Mouse (Mus musculus): ENCODE measurements around the gene Rps2. TPM values are rescaled to one million over a fixed set of nuclear protein-coding genes. Genes with fewer than 3 reads are reported as not detected.

The Rps2 gene
- polyA plus RNA-seq, 1 experiment from 2014 or later: 1,693 TPM

GRCm38 (mm10) chr17:24765016-24765905 is 47.3 kb downstream of the Rps2 start:
- no peaks in the 10 kb centered on the region for H3K9me3 ChIP-seq
- peak overlapping the region; percentile 82 for H3K27ac ChIP-seq (replicated peaks)
- peaks cover 5% of the 10 kb centered on the region; the same call in 1 of the 2 replicates for H3K27me3 ChIP-seq (replicated peaks; ENCODE audit: low read depth, poor library complexity, severe bottlenecking)
- H3K4me3 ChIP-seq: 0 out of 2 replicates have a peak overlapping the region, but pooled peaks have one; percentile 12
- peaks cover 73% of the 10 kb centered on the region for H3K4me1 ChIP-seq
- DNase-seq (ENCODE audit: low spot score): peak; percentile 55
- no peaks in the 10 kb centered on the region for H3K36me3 ChIP-seq (replicated peaks)
- 39% methylated on average over 22 of the region's 22 CpGs for WGBS

- Histone ChIP-seq H3K4me3 (no peak overlapping the region; the same call in 1 of the 2 replicates), H3K36me3 (replicated peaks) (no peaks in the 10 kb centered on the region), H3K9me3 (no peaks in the 10 kb centered on the region), H3K27ac (replicated peaks) (peak overlapping the region; percentile 82), H3K4me1 (peaks cover 65% of the 10 kb centered on the region), H3K27me3 (replicated peaks; ENCODE audit: low read depth, poor library complexity, severe bottlenecking) (peaks cover 5% of the 10 kb centered on the region; the same call in 1 of the 2 replicates)
- WGBS: 26% methylated on average over 12 of the region's 12 CpGs
- DNase-seq (ENCODE audit: low spot score): peak; percentile 8
These were observed 48.5 kb downstream of the Rps2 start for GRCm38 (mm10) chr17:24766266-24766875.

- no peak for DNase-seq (ENCODE audit: low spot score)
- Histone ChIP-seq H3K27ac (replicated peaks) (no peak overlapping the region), H3K27me3 (replicated peaks; ENCODE audit: low read depth, poor library complexity, severe bottlenecking) (peaks cover 5% of the 10 kb centered on the region; the same call in 1 of the 2 replicates), H3K4me3 (no peak overlapping the region), H3K9me3 (no peaks in the 10 kb centered on the region), H3K36me3 (replicated peaks) (no peaks in the 10 kb centered on the region), H3K4me1 (peaks cover 54% of the 10 kb centered on the region)
- WGBS: 31% methylated on average over 3 of the region's 3 CpGs
These were observed 51.2 kb downstream of the Rps2 start for GRCm38 (mm10) chr17:24769146-24769545.

Other genes with a start within 250 kb of the Rps2 start
- 35.5 and 36.6 TPM in 2 replicates for gene E4f1, start 247.8 kb upstream of the Rps2 start, polyA plus RNA-seq (2016; fragmentation: Nextera tagmentation; extraction: Ambion mirVana)
- gene Pgp, start 247.7 kb upstream of the Rps2 start, polyA plus RNA-seq (2016; fragmentation: Nextera tagmentation; extraction: Ambion mirVana): 71.0 and 72.8 TPM in 2 replicates
- 0.36 and 0.67 TPM in 2 replicates for gene Bricd5, start 244.2 kb upstream of the Rps2 start, polyA plus RNA-seq (2016; fragmentation: Nextera tagmentation; extraction: Ambion mirVana)
- gene Mlst8, start 239.0 kb upstream of the Rps2 start, polyA plus RNA-seq (2016; fragmentation: Nextera tagmentation; extraction: Ambion mirVana): 37.5 and 39.0 TPM in 2 replicates
- gene Caskin1, start 229.5 kb upstream of the Rps2 start, polyA plus RNA-seq (2016; fragmentation: Nextera tagmentation; extraction: Ambion mirVana): 3.1 and 3.9 TPM in 2 replicates
- gene Traf7, start 190.2 kb upstream of the Rps2 start, polyA plus RNA-seq (2016; fragmentation: Nextera tagmentation; extraction: Ambion mirVana): 116 and 121 TPM in 2 replicates
- 2.6 TPM in 2 replicates for gene Rab26, start 183.9 kb upstream of the Rps2 start, polyA plus RNA-seq (2016; fragmentation: Nextera tagmentation; extraction: Ambion mirVana)
- 14.9 and 16.3 TPM in 2 replicates for gene Pkd1, start 168.3 kb upstream of the Rps2 start, polyA plus RNA-seq (2016; fragmentation: Nextera tagmentation; extraction: Ambion mirVana)
- gene Tsc2, start 85.5 kb upstream of the Rps2 start, polyA plus RNA-seq (2016; fragmentation: Nextera tagmentation; extraction: Ambion mirVana): 70.2 and 70.4 TPM in 2 replicates
- 22.4 and 27.3 TPM in 2 replicates for gene Nthl1, start 85.4 kb upstream of the Rps2 start, polyA plus RNA-seq (2016; fragmentation: Nextera tagmentation; extraction: Ambion mirVana)
- 31.7 and 37.3 TPM in 2 replicates for gene Slc9a3r2, start 67.8 kb upstream of the Rps2 start, polyA plus RNA-seq (2016; fragmentation: Nextera tagmentation; extraction: Ambion mirVana)
- gene Npw, start 59.7 kb upstream of the Rps2 start, polyA plus RNA-seq (2016; fragmentation: Nextera tagmentation; extraction: Ambion mirVana): not detected in 2 replicates
- 29.0 and 30.4 TPM in 2 replicates for gene Zfp598, start 48.4 kb upstream of the Rps2 start, polyA plus RNA-seq (2016; fragmentation: Nextera tagmentation; extraction: Ambion mirVana)
- gene Syngr3, start 28.2 kb upstream of the Rps2 start, polyA plus RNA-seq (2016; fragmentation: Nextera tagmentation; extraction: Ambion mirVana): 6.0 and 8.1 TPM in 2 replicates
- gene Gfer, start 22.0 kb upstream of the Rps2 start, polyA plus RNA-seq (2016; fragmentation: Nextera tagmentation; extraction: Ambion mirVana): 48.9 and 52.3 TPM in 2 replicates
- 0.72 and 1.9 TPM in 2 replicates for gene Noxo1, start 21.9 kb upstream of the Rps2 start, polyA plus RNA-seq (2016; fragmentation: Nextera tagmentation; extraction: Ambion mirVana)
- 152 and 162 TPM in 2 replicates for gene Tbl3, start 10.5 kb upstream of the Rps2 start, polyA plus RNA-seq (2016; fragmentation: Nextera tagmentation; extraction: Ambion mirVana)
- 0.13 and 0.29 TPM in 2 replicates for gene Rnf151, start 53 bp upstream of the Rps2 start, polyA plus RNA-seq (2016; fragmentation: Nextera tagmentation; extraction: Ambion mirVana)
- gene Ndufb10, start 6.4 kb downstream of the Rps2 start, polyA plus RNA-seq (2016; fragmentation: Nextera tagmentation; extraction: Ambion mirVana): 193 and 199 TPM in 2 replicates
- not detected in 2 replicates for gene Rpl3l, start 9.7 kb downstream of the Rps2 start, polyA plus RNA-seq (2016; fragmentation: Nextera tagmentation; extraction: Ambion mirVana)
- 21.6 and 24.6 TPM in 2 replicates for gene Msrb1, start 18.5 kb downstream of the Rps2 start, polyA plus RNA-seq (2016; fragmentation: Nextera tagmentation; extraction: Ambion mirVana)
- gene Hs3st6, start 34.9 kb downstream of the Rps2 start, polyA plus RNA-seq (2016; fragmentation: Nextera tagmentation; extraction: Ambion mirVana): 1.3 and 2.3 TPM in 2 replicates
- gene Meiob, start 86.2 kb downstream of the Rps2 start, polyA plus RNA-seq (2016; fragmentation: Nextera tagmentation; extraction: Ambion mirVana): not detected in 2 replicates
- gene Hagh, start 122.0 kb downstream of the Rps2 start, polyA plus RNA-seq (2016; fragmentation: Nextera tagmentation; extraction: Ambion mirVana): 26.4 and 28.6 TPM in 2 replicates
- 16.7 and 17.4 TPM in 2 replicates for gene Fahd1, start 132.2 kb downstream of the Rps2 start, polyA plus RNA-seq (2016; fragmentation: Nextera tagmentation; extraction: Ambion mirVana)
- 0.49 and 1.2 TPM in 2 replicates for gene Igfals, start 147.9 kb downstream of the Rps2 start, polyA plus RNA-seq (2016; fragmentation: Nextera tagmentation; extraction: Ambion mirVana)
- 71.8 and 81.8 TPM in 2 replicates for gene Nubp2, start 168.2 kb downstream of the Rps2 start, polyA plus RNA-seq (2016; fragmentation: Nextera tagmentation; extraction: Ambion mirVana)
- gene Spsb3, start 168.5 kb downstream of the Rps2 start, polyA plus RNA-seq (2016; fragmentation: Nextera tagmentation; extraction: Ambion mirVana): 47.1 TPM in 2 replicates
- gene Eme2, start 177.0 kb downstream of the Rps2 start, polyA plus RNA-seq (2016; fragmentation: Nextera tagmentation; extraction: Ambion mirVana): 30.6 and 33.6 TPM in 2 replicates
- 102 and 105 TPM in 2 replicates for gene Mrps34, start 177.0 kb downstream of the Rps2 start, polyA plus RNA-seq (2016; fragmentation: Nextera tagmentation; extraction: Ambion mirVana)
- 47.3 and 50.1 TPM in 2 replicates for gene Nme3, start 178.4 kb downstream of the Rps2 start, polyA plus RNA-seq (2016; fragmentation: Nextera tagmentation; extraction: Ambion mirVana)
- gene Mapk8ip3, start 218.9 kb downstream of the Rps2 start, polyA plus RNA-seq (2016; fragmentation: Nextera tagmentation; extraction: Ambion mirVana): 40.8 and 40.9 TPM in 2 replicates
- gene Jpt2, start 242.6 kb downstream of the Rps2 start, polyA plus RNA-seq (2016; fragmentation: Nextera tagmentation; extraction: Ambion mirVana): 386 and 400 TPM in 2 replicates